In genomic region chr11:43385055-43385649, GRCm38 (mm10) we compare ENCODE assay signal across 8 mouse cellular contexts. TPM values are rescaled to one million over a fixed set of nuclear protein-coding genes. Genes with fewer than 3 reads are reported as not detected.
DNase-seq lines count a peak whose midpoint lies in the region; ATAC-seq lines count a peak whose summit lies in the region.

No protein-coding gene starts in this region.

- intact Hi-C loops in left cerebral cortex, postnatal 36 days (cut with DNase I), result no loop called here

- peak overlapping the region; percentile 39 for H3K9ac ChIP-seq in intestine, embryonic 15.5 days

- DNase-seq in adrenal gland, adult 18-20 months (ENCODE audit: low spot score in 2 of 2), result peak; percentile 29 to 42
- peak; percentile 20 for DNase-seq in embryo, embryonic 11.5 days (ENCODE audit: low read depth, low spot score)
- DNase-seq in left cerebral cortex, postnatal 36 days (ENCODE audit: low spot score in 2 of 2), result peak; percentile 38 to 45
- DNase-seq in right cerebral cortex, postnatal 14 days, result peak; percentile 36
- DNase-seq in adipocyte (ENCODE audit: low spot score), result no peak

- H3K36me3 ChIP-seq in intestine, embryonic 15.5 days, result no peaks in the 10 kb centered on the region

- under 1% methylated on average over 18 of the region's 18 CpGs for WGBS in intestine, embryonic 15.5 days

- peak overlapping the region; percentile 78 for H3K4me2 ChIP-seq in intestine, embryonic 15.5 days (replicated peaks)

- no peaks in the 10 kb centered on the region for H3K9me3 ChIP-seq in intestine, embryonic 15.5 days

- H3K4me3 ChIP-seq in intestine, embryonic 15.5 days (replicated peaks), result peak overlapping the region; percentile 35

- H3K27ac ChIP-seq in intestine, embryonic 15.5 days, result peak overlapping the region; percentile 48; the same call in 1 of the 2 replicates

- no peaks in the 10 kb centered on the region for H3K27me3 ChIP-seq in intestine, embryonic 15.5 days (replicated peaks)

- peak; percentile 96 for ATAC-seq in granulocyte monocyte progenitor cell, adult 5-6 weeks (replicated peaks; ENCODE audit: poor library complexity, severe bottlenecking)
- peak; percentile 91 for ATAC-seq in intestine, embryonic 15.5 days
- peak; percentile 67 for ATAC-seq in megakaryocyte-erythroid progenitor cell, adult 5-6 weeks (replicated peaks; ENCODE audit: low FRiP score, low TSS enrichment, poor library complexity, severe bottlenecking)

- peaks cover 5% of the 10 kb centered on the region; the same call in 1 of the 2 replicates for H3K4me1 ChIP-seq in intestine, embryonic 15.5 days (replicated peaks)

RNA-seq across cellular contexts. Expression of gene Pttg1, which starts 40.9 kb away (rescaled TPM):
- total RNA-seq in adrenal gland, adult 18-20 months (2021), result 10 to 100 TPM; 40.9 to 45.3 TPM
- total RNA-seq in granulocyte monocyte progenitor cell, adult 5-6 weeks (2014; fragmentation: Nextera tagmentation), result 57.8 and 90.6 TPM in 2 replicates
- total RNA-seq in granulocyte monocyte progenitor cell, adult 5-6 weeks (2017), result 58.6 and 63.3 TPM in 2 replicates
- polyA plus RNA-seq in intestine, embryonic 15.5 days (2015; fragmentation: Nextera tagmentation; extraction: Ambion mirVana), result 64.5 and 68.6 TPM in 2 replicates
- 10 to 100 TPM; 21.7 to 26.7 TPM for total RNA-seq in left cerebral cortex, postnatal 36 days (2021)
- total RNA-seq in megakaryocyte-erythroid progenitor cell, adult 5-6 weeks (2014; fragmentation: Nextera tagmentation), result 64.6 and 84.7 TPM in 2 replicates
- total RNA-seq in megakaryocyte-erythroid progenitor cell, adult 5-6 weeks (2017), result 59.5 and 64.9 TPM in 2 replicates

RNA-seq across cellular contexts. Expression of gene Slu7, which starts 48.4 kb away (rescaled TPM):
- total RNA-seq in adrenal gland, adult 18-20 months (2021), result 10 to 100 TPM; 38.6 to 41.8 TPM
- total RNA-seq in granulocyte monocyte progenitor cell, adult 5-6 weeks (2014; fragmentation: Nextera tagmentation), result 24.6 and 26.3 TPM in 2 replicates
- total RNA-seq in granulocyte monocyte progenitor cell, adult 5-6 weeks (2017), result 82.8 and 112 TPM in 2 replicates
- 44.1 and 48.0 TPM in 2 replicates for polyA plus RNA-seq in intestine, embryonic 15.5 days (2015; fragmentation: Nextera tagmentation; extraction: Ambion mirVana)
- total RNA-seq in left cerebral cortex, postnatal 36 days (2021), result 10 to 100 TPM; 54.5 to 55.6 TPM
- total RNA-seq in megakaryocyte-erythroid progenitor cell, adult 5-6 weeks (2014; fragmentation: Nextera tagmentation), result 16.9 and 28.6 TPM in 2 replicates
- total RNA-seq in megakaryocyte-erythroid progenitor cell, adult 5-6 weeks (2017), result 72.0 and 83.0 TPM in 2 replicates
